Mouse (Mus musculus): ENCODE measurements around the gene Smim11. TPM values are rescaled to one million over a fixed set of nuclear protein-coding genes. Genes with fewer than 3 reads are reported as not detected.

Smim11 gene
- total RNA-seq (2023), result 15.6 TPM

DNA sequence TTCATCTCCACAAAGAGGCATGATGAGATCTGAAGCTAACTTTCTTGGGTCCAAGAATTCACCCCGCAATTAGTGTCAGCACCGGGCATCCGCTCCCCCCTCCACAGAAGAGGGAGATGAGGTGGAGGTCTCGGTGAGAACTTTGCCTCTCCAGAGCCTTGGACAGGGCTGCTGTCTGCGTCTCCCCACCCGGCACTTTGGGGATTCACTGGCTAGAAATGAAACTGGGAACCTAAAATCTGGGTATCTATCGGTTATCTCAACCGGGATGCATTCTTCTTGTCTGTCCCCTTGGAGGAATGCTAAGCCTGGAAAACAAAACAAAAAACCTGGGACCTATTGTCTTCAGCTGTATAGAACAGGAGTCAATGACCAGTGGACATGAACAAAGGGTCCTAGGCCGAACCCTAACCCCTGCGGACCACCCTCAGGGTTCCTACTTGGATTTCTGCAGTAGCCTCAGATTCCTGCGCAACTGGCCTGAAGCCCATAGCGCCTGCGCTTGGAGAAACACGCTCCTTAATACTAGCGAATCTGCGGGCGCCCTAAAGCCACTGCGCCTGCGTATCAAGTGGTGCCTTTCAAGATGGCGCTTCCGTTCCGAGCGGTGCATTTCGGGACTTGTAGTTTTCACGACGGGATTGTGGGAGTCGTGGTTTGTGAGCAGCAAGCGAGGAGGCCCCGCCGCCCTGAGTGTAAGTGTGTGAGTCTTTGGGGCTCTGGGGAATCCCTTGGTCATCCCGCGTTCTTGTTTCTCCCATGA is at the start of gene Smim11:
Smim11 (plus strand) TSS at position 638 of the 763 bp plus-strand sequence.

GRCm38 (mm10) chr16:92292101-92292500 is 9.0 kb upstream of the Smim11 start, which contains the start of gene Kcne2:
TSS of gene Kcne2 (plus strand) at chr16:92292389.

GRCm38 (mm10) chr16:92321341-92321740 is 20.3 kb downstream of the Smim11 start, which contains the start of gene Fam243:
TSS of gene Fam243 (minus strand) at chr16:92321441.

GRCm38 (mm10) chr16:92359229-92359628 is 58.1 kb downstream of the Smim11 start, which contains the start of gene Kcne1:
TSS of gene Kcne1 (minus strand) at chr16:92359468.

Other genes starting within 250 kb of the Smim11 start
- gene Mrps6, start 243.0 kb upstream of the Smim11 start, total RNA-seq (2023), result 24.9 TPM
- not detected for gene Gm49711, start 243.0 kb upstream of the Smim11 start, total RNA-seq (2023)
- gene Slc5a3, start 243.0 kb upstream of the Smim11 start, total RNA-seq (2023), result 8.1 TPM
- gene Kcne2, start 8.9 kb upstream of the Smim11 start, total RNA-seq (2023), result not detected
- gene Fam243, start 20.2 kb downstream of the Smim11 start, total RNA-seq (2023), result not detected
- not detected for gene Kcne1, start 58.2 kb downstream of the Smim11 start, total RNA-seq (2023)
- gene Rcan1, start 169.6 kb downstream of the Smim11 start, total RNA-seq (2023), result 6.6 TPM
- gene Clic6, start 184.4 kb downstream of the Smim11 start, total RNA-seq (2023), result not detected

Data from CD4-positive naive resting alpha-beta T cell, adult 57 days (primary cell).